Mouse (Mus musculus) forebrain, embryonic 16.5 days (tissue): ENCODE data around the gene Gm42715. TPM values are rescaled to one million over a fixed set of nuclear protein-coding genes. Genes with fewer than 3 reads are reported as not detected.
A peak's percentile ranks its signal among the peaks of the same experiment; 100 is the strongest.
"Not testable (repeated sequence)": the region's sequence is repeated elsewhere in the genome, so short reads cannot be mapped to it uniquely, and the experiment has no call there.

Experiments used
- ATAC-seq: fragments of 200-750 bp; cut with Nextera tagmentation; 2 replicates; pipeline ENCODE4 v1.8.0; 2017; ENCODE audit warnings: mild to moderate bottlenecking, moderate library complexity
- H3K27ac ChIP-seq: fragments of 300-500 bp; sonication (generic); 2 replicates; pipeline ENCODE4 v1.5.1; 2014; ENCODE audit warnings: low read length, control low read depth
- H3K27me3 ChIP-seq: fragments of 300-500 bp; sonication (generic); replicated peaks from 2 replicates; pipeline ENCODE4 v1.6.1; 2014; ENCODE audit warnings: low read length; ENCODE audit not compliant: control insufficient read depth, insufficient read depth
- H3K36me3 ChIP-seq: fragments of 300-500 bp; sonication (generic); 2 replicates; pipeline ENCODE4 v1.6.1; 2014; ENCODE audit not compliant: control insufficient read depth, insufficient read depth
- H3K4me1 ChIP-seq: fragments of 300-500 bp; sonication (generic); replicated peaks from 2 replicates; pipeline ENCODE4 v1.6.1; 2014; ENCODE audit warnings: low read length; ENCODE audit not compliant: control insufficient read depth, insufficient read depth
- H3K4me2 ChIP-seq: fragments of 300-500 bp; sonication (generic); 2 replicates; pipeline ENCODE4 v1.6.1; 2014; ENCODE audit warnings: mild to moderate bottlenecking, low read length, control low read depth
- H3K4me3 ChIP-seq: fragments of 300-500 bp; sonication (generic); replicated peaks from 2 replicates; pipeline ENCODE4 v1.5.1; 2014; ENCODE audit warnings: mild to moderate bottlenecking, low read length, control low read depth
- H3K9ac ChIP-seq: fragments of 300-500 bp; sonication (generic); replicated peaks from 2 replicates; pipeline ENCODE4 v1.6.1; 2014; ENCODE audit warnings: low read depth, low read length, control low read depth
- H3K9me3 ChIP-seq: fragments of 300-500 bp; sonication (generic); 2 replicates; pipeline ENCODE4 v1.6.1; 2016; ENCODE audit warnings: low read length; ENCODE audit not compliant: control insufficient read depth
- WGBS: fragments of 180-500 bp; shearing (Covaris S2); extraction: QIAGEN DNeasy Blood & Tissue Kit; methylation state at CpG from one replicate; pipeline ENCODE4 v1.1.7; 2014; 5-methylcytosine and 5-hydroxymethylcytosine counted together
- polyA plus RNA-seq: library from polyadenylated mRNA; unstranded; fragments of >200 nt; fragmentation: Nextera tagmentation; extraction: Ambion mirVana; gene quantifications from 2 replicates; pipeline ENCODE4 v1.2.1, GENCODE M21; 2015

Gm42715 gene
- polyA plus RNA-seq, 1 experiment from 2014 or later, result 18.8 TPM

DNA sequence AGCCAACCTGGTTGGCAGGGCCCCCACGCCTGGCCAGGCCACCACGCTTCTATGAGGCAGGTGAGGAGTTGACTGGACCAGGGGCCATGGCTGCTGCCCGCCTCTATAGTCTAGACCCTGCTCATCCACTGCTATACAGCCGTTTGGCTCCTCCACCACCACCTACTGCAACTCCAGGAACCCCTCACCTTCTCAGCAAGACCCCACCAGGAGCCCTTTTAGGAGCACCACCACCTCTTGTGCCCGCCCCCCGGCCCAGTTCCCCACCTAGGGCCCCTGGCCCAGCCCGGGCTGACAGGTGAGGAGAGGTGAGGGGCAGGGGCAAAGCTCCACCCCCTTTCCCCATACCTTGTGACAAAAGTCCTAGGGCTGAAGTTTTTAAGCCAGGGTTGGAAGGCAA, 29.4 kb upstream of the Gm42715 start:
- no peaks in the 10 kb centered on the region for H3K27me3 ChIP-seq
- H3K4me1 ChIP-seq, result no peaks in the 10 kb centered on the region
- no peak for ATAC-seq
- no peaks in the 10 kb centered on the region for H3K9me3 ChIP-seq
- H3K36me3 ChIP-seq, result peaks cover 45% of the 10 kb centered on the region
- H3K27ac ChIP-seq, result no peak overlapping the region
- H3K9ac ChIP-seq, result no peak overlapping the region
- no peak overlapping the region for H3K4me2 ChIP-seq
- no peak overlapping the region for H3K4me3 ChIP-seq
- WGBS, result 96% methylated on average over 7 of the region's 7 CpGs

DNA sequence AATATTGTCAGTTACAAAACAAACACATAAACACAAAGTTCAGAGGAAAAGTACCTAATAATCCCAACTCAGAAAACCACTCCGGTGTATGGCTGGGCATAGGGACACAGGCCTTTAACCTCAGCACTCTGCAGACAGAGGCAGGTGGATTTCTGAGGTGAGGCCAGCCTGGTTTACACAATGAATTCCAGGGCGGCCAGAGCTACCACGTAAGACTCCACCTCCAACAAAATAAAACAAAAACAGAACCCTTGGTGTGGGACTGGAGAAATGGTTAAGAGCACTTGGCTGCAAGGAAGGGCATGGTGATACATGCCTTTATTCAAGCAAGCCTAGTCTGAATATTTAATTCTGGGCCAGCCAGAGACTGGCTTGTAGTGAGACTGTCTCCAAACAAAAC, 27.5 kb upstream of the Gm42715 start:
- ATAC-seq, result no peak
- Histone ChIP-seq H3K9ac (no peak overlapping the region), H3K4me2 (no peak overlapping the region), H3K27me3 (no peaks in the 10 kb centered on the region), H3K36me3 (peaks cover 36% of the 10 kb centered on the region), H3K27ac (no peak overlapping the region), H3K4me1 (no peaks in the 10 kb centered on the region), H3K9me3 (no peaks in the 10 kb centered on the region), H3K4me3 (no peak overlapping the region)
- WGBS, result 88% methylated on average over 3 of the region's 3 CpGs

DNA sequence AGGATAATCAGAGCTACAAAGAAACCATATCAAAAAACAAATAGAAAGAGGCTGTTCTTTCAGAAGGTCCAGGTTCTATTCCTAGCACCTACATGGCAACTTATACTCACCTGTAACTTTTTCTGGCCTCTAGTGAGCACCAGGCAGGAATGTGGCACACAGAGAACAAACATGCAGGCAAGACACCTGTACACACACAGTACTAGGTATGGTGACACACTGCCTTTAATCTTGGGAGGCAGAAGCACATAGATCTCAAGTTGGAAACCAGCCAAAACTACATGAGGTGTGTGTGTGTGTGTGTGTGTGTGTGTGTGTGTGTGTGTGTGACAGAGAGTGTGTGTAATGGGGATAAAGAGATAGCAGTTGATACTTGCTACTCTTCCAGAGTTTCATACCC, 24.7 kb upstream of the Gm42715 start:
- no peak overlapping the region for H3K4me3 ChIP-seq
- no peak overlapping the region for H3K4me2 ChIP-seq
- no peaks in the 10 kb centered on the region for H3K4me1 ChIP-seq
- peaks cover 20% of the 10 kb centered on the region for H3K36me3 ChIP-seq
- no peaks in the 10 kb centered on the region for H3K27me3 ChIP-seq
- no peaks in the 10 kb centered on the region for H3K9me3 ChIP-seq
- H3K27ac ChIP-seq, result no peak overlapping the region
- no peak overlapping the region for H3K9ac ChIP-seq
- ATAC-seq, result no peak

DNA sequence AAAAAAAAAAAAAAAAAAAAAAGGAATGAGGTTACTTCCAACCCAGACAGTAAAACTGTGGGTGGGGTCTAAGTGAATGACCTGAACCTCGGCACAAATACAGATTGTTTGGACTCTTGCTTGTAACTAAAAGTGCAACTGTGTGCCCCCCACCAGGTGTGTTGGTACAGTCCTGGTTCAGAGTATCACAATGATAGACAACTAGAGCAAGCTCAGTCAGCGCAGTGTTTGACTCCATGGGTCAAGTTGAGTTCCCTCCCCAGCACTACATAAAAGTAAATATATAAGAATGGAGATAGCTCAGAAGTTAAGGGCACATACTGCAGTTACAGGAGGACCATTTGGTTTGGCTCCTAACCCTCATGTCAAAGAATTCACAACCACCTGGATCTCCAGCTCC, 22.0 kb upstream of the Gm42715 start:
- Histone ChIP-seq H3K4me2 (no peak overlapping the region), H3K9ac (no peak overlapping the region), H3K27ac (no peak overlapping the region), H3K4me3 (no peak overlapping the region), H3K9me3 (no peaks in the 10 kb centered on the region), H3K4me1 (no peaks in the 10 kb centered on the region), H3K36me3 (no peaks in the 10 kb centered on the region), H3K27me3 (no peaks in the 10 kb centered on the region)
- no peak for ATAC-seq
- WGBS, result 85% methylated on average over 2 of the region's 2 CpGs

DNA sequence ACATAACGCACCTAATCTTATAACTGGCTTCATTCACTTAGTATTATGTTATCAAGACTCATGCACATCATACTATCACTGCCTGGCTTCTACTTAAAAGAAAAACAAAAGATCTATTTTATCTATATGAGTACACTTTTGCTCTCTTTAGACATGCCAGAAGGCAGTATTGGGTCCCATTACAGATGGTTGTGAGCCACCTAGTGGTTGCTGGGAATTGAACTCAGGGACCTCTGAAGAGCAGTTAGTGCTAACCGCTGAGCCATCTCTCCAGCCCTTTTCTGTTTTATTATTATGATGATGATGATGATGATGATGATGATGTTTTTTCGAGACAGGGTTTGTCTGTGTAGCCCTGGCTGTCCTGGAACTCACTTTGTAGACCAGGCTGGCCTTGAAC, 21.0 kb upstream of the Gm42715 start:
- no peak; the same call in 1 of the 2 replicates for ATAC-seq
- H3K4me1 ChIP-seq, result no peaks in the 10 kb centered on the region

DNA sequence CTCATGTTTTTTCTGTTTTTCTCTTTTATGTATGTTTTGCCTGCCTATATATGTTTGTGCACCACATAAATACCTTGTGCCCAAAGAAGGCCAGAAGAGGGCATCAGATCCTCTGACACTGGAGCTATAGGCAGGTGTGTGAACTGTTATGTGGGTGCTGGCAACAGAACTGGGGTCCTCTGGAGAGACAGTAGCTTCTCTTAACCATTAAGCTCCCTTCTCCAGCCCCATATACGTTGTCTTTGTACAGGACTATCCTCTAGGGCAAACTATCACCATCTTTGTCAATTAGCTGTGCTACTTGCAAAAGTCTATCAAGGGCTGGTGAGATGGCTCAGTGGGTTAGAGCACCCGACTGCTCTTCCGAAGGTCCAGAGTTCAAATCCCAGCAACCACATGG, 11.1 kb upstream of the Gm42715 start:
- Histone ChIP-seq H3K9me3 (no peaks in the 10 kb centered on the region), H3K27ac (no peak overlapping the region), H3K4me1 (peaks cover 8% of the 10 kb centered on the region), H3K4me3 (no peak overlapping the region), H3K9ac (no peak overlapping the region), H3K27me3 (no peaks in the 10 kb centered on the region), H3K36me3 (no peaks in the 10 kb centered on the region), H3K4me2 (no peak overlapping the region)
- ATAC-seq, result no peak
- WGBS, result 100% methylated on average over 3 of the region's 3 CpGs

More for the DNA sequence above, 21.0 kb upstream of the Gm42715 start:
- Histone ChIP-seq H3K4me3 (no peak overlapping the region), H3K36me3 (no peaks in the 10 kb centered on the region), H3K27me3 (no peaks in the 10 kb centered on the region), H3K9me3 (no peaks in the 10 kb centered on the region), H3K9ac (no peak overlapping the region), H3K4me2 (no peak overlapping the region), H3K27ac (no peak overlapping the region)
- WGBS, result 48% methylated on average over 3 of the region's 3 CpGs

DNA sequence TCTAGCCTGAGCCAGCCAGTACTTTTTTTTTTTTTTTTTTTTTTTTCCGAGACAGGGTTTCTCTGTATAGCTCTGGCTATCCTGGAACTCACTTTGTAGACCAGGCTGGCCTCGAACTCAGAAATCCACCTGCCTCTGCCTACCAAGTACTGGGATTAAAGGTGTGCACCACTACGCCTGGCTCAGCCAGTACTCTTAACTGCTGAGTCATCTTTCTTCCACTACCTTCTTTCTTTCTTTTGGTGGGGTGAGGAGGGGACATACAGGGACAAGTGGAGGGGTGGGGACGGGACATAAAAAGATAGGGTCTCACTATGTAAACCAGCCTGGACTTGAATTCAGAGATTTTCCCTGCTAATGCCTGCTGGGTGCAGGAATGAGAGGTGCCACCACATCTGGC, 9.6 kb upstream of the Gm42715 start:
- not testable (repeated sequence) for H3K4me3 ChIP-seq, H3K36me3 ChIP-seq, H3K9ac ChIP-seq, H3K9me3 ChIP-seq, H3K4me2 ChIP-seq, H3K27ac ChIP-seq, ATAC-seq, H3K27me3 ChIP-seq
- WGBS, result 90% methylated on average over 3 of the region's 4 CpGs
- peaks cover 18% of the 10 kb centered on the region for H3K4me1 ChIP-seq

DNA sequence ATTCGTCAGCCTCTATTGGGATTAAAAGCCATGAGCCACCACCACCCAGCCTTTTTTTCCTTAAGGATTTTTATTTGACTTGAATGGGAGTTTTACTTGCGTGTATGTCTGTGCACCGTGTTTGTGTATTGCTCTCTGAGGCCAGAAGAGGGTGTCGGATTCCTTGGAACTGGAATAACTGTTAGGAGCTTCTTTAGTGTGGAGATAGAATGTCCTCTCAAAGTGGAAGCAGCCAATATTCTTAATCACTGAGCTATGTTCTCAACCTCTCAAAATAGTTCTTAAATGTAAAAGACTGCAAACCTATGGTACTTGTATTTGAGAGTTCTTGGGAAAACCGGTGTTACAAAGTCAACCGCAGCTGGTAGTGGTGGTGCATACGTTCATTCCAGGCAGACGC, 8.1 kb upstream of the Gm42715 start:
- Histone ChIP-seq H3K4me1 (peaks cover 18% of the 10 kb centered on the region), H3K9ac (0 out of 2 replicates have a peak overlapping the region, but pooled peaks have one; percentile 80)

DNA sequence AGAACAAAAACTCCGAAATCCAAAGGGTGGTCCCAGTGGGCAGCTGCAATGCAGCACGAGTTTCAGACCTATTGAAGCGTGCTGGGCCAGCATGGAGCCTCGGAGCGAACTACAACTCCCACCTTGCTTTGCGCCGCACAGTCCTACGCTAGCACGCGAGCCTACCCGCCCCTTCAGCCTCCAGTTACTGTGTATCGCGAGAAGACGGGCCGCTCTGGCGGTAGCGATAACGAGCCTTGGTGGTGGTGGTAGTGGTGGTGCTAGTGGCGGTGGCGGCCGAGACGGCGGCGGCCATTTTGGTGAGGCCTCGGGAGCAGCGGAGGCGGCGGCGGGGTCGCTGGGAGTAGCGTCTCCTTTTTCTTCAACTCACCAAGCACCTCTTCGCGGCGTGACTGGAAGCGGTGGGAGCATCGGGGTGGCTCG, 7.6 kb upstream of the Gm42715 start, which contains the start of gene Srcap:
Gene Srcap, plus strand, starts transcription at position 176 of the 423 bp plus-strand sequence.
- peak; percentile 99 for ATAC-seq
- peak within 1 kb of the TSS; percentile 64 for H3K4me2 ChIP-seq
- peak within 1 kb of the TSS; percentile 80 for H3K9ac ChIP-seq
- H3K9me3 ChIP-seq, result no peaks in the 10 kb centered on the region
- H3K4me1 ChIP-seq, result peaks cover 18% of the 10 kb centered on the region
- WGBS, result under 1% methylated on average over 36 of the region's 37 CpGs
- H3K4me3 ChIP-seq, result peak within 1 kb of the TSS; percentile 78
- H3K36me3 ChIP-seq, result peaks cover 7% of the 10 kb centered on the region
- peak within 1 kb of the TSS; percentile 98 for H3K27ac ChIP-seq
- no peaks in the 10 kb centered on the region for H3K27me3 ChIP-seq

More for the DNA sequence above, 8.1 kb upstream of the Gm42715 start:
- Histone ChIP-seq H3K27ac (peak overlapping the region; percentile 98), H3K4me2 (peak overlapping the region; percentile 47), H3K36me3 (peaks cover 5% of the 10 kb centered on the region), H3K4me3 (peak overlapping the region; percentile 78), H3K27me3 (no peaks in the 10 kb centered on the region), H3K9me3 (no peaks in the 10 kb centered on the region)
- ATAC-seq, result no peak
- 30% methylated on average over 8 of the region's 8 CpGs for WGBS
